Mouse (Mus musculus): Measurements from ENCODE around the gene Cds2.
"Not testable (repeated sequence)": the region's sequence is repeated elsewhere in the genome, so short reads cannot be mapped to it uniquely, and the experiment has no call there.

Cds2 gene

DNA sequence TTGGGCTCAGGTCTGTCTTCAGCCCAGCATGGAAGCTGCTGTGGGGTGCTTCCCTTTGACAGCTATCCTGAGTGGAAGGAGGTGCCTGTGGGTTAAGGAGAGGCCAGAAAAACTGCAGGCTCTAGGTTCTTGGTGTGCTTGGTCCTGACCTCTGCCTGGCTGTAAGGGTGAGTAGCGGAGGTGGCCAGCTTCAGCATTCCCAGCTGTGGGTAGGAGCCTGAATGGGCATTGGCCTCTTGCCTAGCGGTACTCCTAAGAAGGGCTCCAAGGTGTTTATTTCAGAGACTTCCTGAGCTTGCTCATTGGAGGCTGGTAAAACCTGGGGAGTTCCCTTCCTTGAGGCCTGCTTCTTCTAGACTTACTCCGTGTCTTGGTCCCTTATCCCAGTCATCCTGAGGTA is 28.3 kb downstream of the Cds2 start:
- DNase-seq (ENCODE audit: low read depth, low spot score) = no peak

DNA sequence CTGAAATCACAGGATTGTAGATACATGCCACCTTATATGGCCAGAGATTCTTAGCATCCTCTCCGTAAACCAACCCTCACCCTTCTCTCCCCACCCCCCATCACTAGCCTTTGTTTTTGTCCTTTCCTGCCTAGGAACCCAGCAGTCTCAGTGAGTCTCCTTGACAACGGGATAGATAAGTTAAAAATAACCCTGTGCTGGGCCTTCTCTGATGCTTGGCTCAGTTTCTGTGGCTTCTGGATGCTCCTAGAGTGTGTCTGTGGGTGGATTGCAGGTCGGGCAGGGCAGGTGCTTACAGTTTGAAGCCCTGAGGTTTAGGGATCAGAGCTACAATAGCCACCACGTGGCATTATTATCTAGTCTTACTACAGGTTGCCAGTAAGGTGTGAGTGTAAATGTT is 29.1 kb downstream of the Cds2 start:
- peak; percentile 28 for DNase-seq (ENCODE audit: low read depth, low spot score)

DNA sequence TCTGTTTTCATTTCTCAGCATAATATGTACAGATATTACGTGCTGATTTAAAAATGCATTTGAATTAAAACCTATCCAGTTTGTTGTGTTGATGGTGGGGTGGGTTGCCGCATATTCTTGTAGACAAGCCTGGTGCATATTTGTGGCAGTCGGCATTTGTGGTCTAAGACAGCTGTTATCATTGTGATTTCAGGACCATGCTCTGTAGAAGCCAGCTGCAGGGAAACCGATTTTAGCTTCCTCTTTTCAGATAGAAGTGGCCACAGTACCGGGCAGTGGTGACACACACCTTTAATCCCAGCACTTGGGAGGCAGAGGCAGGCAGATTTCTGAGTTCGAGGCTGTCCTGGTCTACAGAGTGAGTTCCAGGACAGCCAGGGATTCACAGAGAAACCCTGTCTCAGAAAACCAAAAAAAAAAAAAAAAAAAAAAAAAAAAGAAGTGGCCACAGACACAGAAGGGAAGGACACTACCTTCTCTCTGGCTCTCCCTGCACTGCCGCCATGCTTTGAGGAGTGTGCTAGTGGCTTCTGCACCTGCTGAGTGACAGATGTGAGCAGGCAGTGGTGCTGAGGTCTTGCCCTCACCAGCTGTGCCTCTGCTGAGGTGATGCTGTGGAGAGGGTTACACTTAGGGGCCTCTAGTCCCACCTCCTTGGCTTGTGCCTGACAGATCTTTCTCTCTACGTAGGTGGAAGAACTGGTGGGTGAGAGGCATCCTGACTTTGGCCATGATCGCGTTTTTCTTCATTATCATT is 30.9 kb downstream of the Cds2 start:
- DNase-seq (ENCODE audit: low read depth, low spot score) = no peak

DNA sequence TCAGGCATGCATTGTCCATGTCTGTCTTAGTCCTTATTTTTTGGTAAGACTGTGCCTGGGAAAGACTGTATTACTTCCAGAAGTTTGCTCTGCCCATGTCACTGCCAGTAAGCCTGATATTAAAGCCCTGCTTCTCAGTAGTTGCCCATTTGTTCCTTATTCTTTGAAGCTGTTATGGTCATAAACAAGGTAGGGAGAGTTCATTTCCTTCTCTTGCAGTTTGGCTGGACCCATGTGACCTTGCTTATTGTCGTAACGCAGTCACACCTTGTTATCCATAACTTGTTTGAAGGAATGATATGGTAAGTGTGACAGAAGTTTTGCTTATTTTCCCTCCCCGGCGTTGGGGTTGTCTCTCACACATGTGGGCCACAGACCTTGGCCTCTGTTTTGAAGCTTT is 35.3 kb downstream of the Cds2 start:
- DNase-seq (ENCODE audit: low read depth, low spot score) = no peak

DNA sequence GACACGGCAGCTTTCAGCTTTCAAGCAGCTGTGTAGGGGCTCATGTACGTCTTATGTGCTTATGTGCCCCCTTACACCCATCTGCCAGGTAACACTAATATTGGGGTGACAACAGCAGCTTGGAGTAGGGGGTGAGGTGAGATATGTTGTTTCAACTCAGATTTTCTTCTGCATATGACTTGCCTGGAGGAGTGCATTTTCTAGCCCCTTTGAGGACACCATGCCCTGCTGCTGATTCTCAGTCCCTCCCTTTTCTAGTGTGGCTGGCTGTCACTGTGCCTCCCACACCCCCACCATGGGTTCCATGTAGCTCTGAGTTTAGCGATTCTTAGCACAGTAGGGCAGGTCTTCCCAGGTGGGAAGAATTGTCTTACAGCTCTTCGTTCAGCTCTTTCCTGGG is 38.5 kb downstream of the Cds2 start:
- DNase-seq (ENCODE audit: low read depth, low spot score) = no peak

DNA sequence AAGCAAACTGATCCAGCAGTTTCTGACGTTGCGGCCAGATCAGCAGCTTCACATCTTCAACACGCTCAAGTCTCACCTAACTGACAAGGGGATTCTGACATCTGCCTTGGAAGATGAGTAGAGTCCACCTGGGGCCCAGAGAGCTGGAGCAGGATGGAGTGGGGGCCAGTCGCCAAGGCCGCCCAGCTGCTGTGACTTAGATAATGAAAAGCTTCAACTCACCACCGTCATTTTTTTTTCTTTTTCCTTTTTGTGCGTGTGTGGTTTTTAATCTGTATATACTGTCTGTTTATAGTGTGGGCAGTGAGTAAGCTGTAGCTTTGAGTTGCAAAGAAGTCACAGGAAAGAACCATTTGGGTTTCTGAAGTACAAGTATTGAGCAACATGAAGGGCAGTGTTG is 42.2 kb downstream of the Cds2 start:
- DNase-seq (ENCODE audit: low read depth, low spot score) = no peak

DNA sequence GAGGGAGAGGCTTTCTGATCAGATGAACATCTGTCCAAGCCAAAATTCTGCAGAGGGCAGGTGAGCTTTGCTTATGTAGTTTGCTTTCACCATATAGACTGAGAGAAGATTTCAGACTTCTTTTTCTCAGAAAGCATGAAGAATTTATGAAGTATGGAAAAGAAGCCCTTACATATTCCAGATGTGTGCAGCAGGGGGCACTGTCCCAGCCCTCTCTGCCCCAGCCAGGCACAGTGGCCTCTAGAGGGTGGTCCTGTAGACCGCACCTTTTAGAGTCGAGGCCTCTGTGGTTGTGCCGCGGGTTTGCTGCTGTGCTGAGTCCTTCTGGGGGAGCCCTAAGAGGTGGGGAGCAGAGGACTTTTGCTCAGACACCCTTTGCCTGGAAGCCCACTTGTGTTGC is 43.0 kb downstream of the Cds2 start:
- peak; percentile 26 for DNase-seq (ENCODE audit: low read depth, low spot score)

DNA sequence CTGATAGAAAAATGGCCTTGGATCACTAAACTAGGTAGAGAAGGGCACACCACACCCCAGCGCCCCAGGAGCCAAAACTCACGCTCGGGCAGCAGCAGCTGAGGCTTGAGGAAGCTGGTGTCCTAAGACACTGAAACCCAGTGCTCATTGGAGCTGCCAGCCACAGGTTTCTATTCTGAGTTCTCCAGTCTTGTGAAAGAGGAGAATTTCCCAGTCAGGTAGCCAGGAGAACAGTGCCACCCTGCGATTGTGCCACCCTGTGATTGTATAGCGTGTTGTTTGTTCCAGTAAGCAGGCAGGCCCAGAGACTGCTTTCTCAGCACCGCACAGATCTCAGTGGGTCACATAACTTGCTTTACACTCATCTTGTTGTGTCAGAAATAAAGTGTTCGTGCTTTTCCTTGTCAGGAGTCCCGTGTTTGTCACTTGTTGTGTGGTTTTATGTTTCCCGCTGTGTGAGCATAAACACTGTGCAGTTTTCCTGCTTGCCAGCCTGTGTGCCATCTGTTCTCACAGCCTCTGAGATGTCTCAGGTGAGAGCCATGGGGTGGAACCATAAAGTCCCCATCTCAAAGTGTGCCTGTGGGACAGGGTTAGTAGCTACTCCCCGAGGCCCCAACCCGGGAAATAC is 44.4 kb downstream of the Cds2 start:
- no peak for DNase-seq (ENCODE audit: low read depth, low spot score)

DNA sequence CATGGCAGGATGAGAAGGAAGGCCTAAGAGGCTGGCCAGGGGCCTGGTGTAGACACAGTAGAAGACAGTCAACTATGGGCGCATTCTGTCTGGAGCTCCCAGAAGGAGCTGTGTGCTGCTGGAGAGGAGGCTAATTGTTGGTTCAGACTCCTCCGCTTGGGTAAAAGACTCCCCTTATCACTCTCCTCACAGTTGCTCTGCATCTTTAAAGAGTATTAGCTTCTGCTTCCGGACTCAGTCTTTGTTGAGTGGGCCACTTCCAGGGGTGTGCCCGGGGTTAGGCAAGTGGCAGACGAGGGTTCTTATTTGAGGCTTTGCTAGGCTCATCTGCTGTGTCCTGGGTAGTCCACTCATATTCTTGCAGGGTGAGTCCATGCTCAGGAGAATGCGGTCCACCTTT is 45.9 kb downstream of the Cds2 start:
- no peak for DNase-seq (ENCODE audit: low read depth, low spot score)

DNA sequence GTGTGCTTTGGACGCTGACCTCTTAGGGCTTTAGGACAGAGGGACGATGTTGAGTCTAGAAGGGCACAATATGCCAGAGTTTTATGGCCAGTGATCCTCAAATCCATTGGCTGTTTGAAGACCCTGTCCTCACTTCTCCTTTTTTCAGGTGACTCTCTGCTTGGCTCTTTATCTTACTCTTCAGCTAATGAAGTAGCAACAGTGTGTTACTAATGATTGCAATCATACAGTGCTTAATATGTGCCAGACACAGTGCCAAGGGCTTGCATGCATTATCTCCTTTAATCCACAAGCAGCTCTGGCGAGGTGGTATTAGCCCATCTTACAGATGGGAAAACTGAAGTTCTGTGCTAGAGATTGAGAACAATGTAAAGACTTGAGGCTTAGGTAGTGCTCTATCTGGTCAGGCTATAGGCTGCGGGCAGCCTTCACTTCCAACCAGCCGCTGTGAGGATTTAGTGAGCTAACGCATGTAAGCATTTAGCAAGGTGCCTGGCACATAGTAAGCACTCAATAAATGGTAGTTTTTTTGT is 46.5 kb downstream of the Cds2 start:
- no peak for DNase-seq (ENCODE audit: low read depth, low spot score)

DNA sequence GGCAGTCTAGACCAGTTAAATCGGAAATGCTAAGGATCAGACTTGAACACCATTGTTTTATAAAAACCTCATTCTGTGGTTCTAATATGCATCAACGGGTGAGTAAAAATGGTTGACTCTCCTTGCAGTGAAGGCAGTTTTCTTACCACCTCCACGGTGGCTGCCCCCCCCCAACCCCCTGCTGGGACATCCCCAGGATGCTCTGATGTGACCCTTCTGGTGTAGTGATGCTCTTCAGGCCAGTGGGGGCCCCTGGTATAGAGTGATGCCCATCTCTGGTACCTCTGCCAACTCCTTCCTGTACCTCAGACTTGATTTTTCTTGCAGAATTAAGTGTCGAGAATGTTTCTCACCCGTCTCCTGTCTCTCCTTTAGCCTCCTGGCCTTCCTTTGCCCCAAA is 49.7 kb downstream of the Cds2 start:
- DNase-seq (ENCODE audit: low read depth, low spot score) = no peak

DNA sequence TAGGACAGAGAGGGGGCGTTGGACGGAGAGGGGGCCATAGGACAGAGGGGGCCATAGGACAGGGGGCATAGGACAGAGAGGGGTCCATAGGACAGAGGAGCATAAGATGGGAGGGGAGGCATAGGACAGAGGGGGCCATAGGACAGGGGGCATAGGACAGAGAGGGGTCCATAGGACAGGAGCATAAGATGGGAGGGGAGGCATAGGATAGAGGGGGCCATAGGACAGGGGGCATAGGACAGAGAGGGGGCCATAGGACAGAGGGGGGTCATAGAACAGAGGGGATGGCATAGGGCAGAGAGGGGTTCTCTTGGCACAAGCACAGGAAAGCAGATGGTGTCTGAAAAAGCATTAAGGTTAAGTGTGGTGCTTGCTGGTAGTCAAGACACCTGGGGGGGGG is 50.6 kb downstream of the Cds2 start:
- no peak for DNase-seq (ENCODE audit: low read depth, low spot score)

DNA sequence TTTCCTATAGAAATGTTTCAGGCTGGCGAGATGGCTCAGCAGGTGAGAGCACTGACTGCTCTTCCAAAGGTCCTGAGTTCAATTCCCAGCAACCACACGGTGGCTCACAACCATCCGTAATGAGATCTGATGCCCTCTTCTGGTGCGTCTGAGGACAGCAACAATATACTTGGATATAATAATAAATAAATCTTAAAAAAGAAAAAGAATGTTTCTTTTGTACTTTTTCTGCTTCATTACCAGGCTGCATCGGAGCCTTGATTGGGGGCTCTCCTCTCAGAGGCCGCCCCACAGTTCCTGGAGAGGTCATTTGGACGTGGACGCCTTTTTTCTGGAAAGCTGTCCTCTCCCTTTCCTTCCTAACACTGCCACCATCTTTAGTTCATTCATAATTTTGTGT is 51.1 kb downstream of the Cds2 start:
- not testable (repeated sequence) for DNase-seq (ENCODE audit: low read depth, low spot score)

DNA sequence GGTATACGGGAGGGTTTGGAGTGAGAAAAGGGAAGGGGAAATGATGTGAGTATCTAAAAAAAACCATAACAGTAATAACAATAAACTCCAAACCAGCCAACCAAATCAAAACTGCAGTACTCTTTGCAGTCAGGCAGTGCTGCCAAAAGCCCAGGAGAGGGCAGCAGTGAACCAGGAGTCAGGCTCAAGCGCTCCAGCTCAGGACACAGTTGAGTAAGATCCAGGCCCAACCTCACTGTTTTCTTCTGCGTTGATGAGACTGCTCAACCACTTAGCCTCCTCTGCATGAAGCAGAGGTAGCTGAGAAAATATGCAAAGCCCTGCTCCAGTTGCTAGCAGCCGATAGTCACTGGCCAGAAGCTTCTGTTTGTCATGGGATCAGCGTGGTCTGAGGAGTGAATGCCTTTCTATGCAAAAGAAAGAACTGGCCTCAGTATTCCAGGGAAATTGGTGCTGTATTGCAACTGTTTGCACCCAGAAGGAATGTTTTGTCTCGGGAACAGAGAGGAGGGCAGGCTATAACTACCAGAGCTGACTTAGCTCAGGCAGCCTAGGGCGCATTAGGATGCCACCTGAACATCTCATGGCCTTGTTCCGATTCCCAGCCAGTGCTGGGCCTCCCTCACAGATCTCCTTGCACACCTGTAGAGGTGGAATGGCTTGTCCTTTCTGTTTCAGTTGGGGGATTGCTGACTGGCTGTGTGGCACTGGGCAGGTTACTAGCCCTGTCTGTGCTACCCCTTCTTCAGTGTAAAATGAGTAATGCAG is 53.3 kb downstream of the Cds2 start:
- DNase-seq (ENCODE audit: low read depth, low spot score) = peak; percentile 62

DNA sequence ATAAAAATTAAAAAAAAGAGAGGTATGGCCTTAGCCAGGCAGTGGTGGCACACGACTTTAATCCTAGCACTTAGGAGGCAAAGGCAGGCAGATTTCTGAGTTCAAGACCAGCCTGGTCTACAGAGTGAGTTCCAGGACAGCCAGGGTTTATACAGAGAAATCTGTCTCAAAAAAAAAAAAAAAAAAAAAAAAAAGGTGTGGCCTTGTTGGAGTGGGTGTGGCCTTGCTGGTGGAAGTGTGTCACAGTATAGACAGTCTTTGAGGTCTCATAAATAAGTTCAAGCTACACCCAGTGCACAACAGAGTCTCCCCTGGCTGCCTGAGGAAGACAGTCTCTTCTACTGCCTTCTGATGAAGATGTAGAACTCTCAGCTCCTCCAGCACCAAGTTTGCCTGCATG is 54.2 kb downstream of the Cds2 start:
- DNase-seq (ENCODE audit: low read depth, low spot score) = no peak

DNA sequence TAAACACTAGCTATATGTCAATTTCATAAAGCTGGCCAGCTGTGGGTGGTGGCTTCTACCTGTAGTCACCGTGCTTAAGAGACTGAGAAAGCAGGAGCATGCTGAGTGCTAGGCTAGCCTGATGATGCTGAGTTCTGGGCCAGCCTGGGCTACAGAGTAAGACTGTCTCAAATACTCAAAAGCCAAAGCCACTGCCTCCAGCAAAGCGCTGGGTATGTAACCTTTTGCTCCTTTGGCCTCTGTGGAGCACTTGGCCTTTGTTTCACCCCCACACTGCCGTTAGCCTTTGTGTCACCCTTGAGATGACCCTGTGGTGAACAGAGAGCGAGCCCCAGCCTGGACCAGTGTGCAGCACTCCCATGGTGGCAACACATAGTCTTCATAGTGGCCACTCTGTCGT is 57.6 kb downstream of the Cds2 start:
- DNase-seq (ENCODE audit: low read depth, low spot score) = no peak

DNA sequence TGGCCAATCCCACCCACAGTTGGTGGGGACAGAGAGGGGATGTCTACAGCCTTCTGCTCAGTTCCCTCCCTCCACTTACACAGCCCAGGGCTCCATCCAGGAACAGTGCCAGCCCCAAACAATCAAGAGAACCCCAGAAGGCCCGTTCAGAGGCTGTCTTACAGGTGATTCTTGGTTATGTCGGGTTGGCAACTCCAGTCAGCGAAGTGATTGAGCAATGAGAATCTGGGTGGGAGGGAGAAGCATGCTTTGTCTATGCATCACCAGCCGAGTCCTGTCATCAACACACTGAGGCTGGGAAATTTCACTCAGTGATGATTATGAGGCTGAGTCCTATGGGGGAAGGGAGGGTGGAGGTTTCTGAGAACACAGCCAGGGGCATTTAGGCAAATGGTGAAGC is 60.6 kb downstream of the Cds2 start:
- no peak for DNase-seq (ENCODE audit: low read depth, low spot score)

DNA sequence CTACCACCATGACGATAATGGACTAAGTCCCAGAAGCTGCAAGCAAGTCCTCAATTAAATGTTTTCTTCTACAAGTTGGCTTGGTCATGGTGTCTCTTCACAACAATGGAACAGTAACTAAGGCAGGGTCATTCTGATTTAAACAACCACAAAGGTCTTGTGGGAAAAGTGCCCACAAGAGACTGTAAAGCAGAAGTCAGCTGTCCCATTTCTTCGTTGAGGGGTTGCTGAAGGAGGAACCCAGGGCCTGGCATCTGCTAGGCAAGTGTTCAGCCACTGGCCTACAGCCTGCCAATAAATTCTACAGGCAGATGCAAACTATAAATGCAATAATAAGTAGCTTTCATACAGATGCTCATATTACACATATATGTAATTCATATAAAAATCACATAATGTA is 74.3 kb downstream of the Cds2 start:
- DNase-seq (ENCODE audit: low read depth, low spot score) = no peak

DNA sequence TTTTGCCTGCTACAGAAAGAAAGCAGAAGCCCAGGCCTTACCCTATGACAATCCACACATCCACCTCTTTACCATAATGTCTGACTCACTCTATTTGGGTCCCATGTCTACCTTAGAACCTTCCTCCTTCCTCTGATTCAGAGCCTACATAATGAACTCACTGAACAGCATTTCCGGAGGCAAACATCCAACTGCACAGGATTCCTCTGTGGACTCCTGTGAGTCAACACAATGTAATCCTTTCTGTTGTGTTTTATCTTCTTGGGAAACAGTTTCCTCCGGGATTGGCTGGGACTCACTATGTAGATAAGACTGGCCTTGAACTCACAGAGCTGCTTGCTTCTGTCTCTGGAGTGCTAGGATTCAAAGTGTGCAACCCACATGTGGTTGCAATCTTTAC is 77.4 kb downstream of the Cds2 start:
- no peak for DNase-seq (ENCODE audit: low read depth, low spot score)

DNA sequence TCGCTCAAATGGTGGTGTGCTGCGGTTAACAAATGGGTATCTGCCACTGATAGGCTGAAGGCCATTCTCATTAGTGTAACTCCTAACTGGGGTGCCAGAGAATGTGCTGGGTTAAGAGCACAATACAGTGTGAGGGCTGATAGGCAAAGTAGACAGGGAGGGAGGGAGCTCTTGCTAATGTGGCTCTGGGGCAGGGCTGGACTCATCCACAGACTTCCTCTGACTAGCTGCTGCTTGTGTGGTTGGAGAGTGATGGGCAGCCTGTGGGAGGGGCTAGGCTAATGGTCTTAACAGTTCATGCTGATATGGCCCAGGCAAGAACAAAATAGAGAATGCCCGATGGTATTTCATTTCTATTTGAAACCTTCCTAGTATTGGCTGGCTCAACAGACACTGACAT is 78.3 kb downstream of the Cds2 start:
- no peak for DNase-seq (ENCODE audit: low read depth, low spot score)

DNA sequence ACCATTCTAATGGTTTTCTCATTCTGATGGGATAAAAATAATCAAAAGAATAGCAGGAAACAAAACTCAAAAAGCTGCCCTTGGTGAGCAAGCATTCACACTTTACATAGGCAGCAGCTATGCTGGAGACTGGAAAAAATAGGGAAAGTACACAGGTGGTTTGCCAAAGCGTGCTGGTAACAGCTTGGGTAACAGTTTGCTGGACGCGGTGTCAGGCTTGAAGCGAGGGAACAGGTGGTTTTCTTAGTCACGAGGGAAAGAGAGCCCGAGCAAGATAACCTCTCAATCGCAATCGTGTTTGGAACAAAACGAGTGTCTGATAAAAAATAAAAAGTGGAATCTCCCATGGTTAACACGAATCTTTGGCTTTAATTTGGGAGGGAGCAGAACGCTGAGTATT is 80.9 kb downstream of the Cds2 start:
- DNase-seq (ENCODE audit: low read depth, low spot score) = no peak

Measured in CD4-positive helper T cell, adult 2 months (primary cell).